Mouse (Mus musculus): ENCODE results near the gene Kansl3.

Gene Kansl3

GRCm38 (mm10) chr1:36368969-36369645 lies at the start of gene Kansl3:
TSS of gene Kansl3 (minus strand) at chr1:36369181.
- ATAC-seq (ENCODE audit: insufficient number of reproducible peaks, low FRiP score, low TSS enrichment), result peak; percentile 89

DNA sequence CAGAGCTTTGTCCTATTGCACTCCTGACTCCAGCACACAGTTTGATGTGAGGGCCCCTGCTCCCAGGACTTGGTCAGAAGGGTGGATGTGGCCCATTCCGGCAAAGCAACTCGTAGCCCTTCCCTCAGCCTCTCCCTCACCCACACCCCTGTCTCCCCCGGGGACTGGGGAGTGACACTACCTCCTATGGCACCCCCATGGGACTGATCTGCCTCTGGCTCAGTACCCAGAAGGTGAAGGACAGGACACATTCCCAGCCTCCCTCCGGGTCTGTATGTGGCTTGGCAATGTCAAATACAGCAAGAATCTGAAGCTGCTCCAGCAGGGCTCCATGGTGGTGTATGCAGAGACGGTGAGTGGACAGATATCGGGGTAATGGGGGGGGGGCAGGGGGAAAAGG lies 35.5 kb upstream of the Kansl3 start:
- ATAC-seq (ENCODE audit: insufficient number of reproducible peaks, low FRiP score, low TSS enrichment), result no peak

GRCm38 (mm10) chr1:36401509-36401908 lies 32.5 kb upstream of the Kansl3 start:
- no peak for ATAC-seq (ENCODE audit: insufficient number of reproducible peaks, low FRiP score, low TSS enrichment)

DNA sequence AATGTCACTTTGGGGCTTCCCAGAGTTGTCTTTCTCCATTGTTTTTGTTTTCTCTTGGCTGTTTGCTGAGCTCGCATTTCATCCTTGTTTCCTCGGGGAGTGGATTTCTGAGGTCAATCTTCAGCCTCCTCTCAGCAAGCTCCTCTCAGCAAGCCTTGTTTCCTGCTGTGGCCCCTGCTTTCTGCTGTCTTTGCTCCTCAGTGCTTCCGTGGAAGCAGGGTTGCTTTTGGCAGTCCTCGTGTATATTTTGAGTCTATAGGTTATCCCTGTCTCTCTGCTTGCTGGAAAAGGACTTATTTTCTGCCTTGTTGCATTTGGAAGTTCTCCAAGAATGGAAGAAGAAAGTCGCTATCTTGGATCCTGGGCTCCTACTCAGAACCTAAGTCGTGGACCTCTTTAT lies 28.1 kb upstream of the Kansl3 start:
- ATAC-seq (ENCODE audit: insufficient number of reproducible peaks, low FRiP score, low TSS enrichment), result no peak

- ATAC-seq (ENCODE audit: insufficient number of reproducible peaks, low FRiP score, low TSS enrichment), result no peak
Measured at GRCm38 (mm10) chr1:36379582-36379981, 10.6 kb upstream of the Kansl3 start.

DNA sequence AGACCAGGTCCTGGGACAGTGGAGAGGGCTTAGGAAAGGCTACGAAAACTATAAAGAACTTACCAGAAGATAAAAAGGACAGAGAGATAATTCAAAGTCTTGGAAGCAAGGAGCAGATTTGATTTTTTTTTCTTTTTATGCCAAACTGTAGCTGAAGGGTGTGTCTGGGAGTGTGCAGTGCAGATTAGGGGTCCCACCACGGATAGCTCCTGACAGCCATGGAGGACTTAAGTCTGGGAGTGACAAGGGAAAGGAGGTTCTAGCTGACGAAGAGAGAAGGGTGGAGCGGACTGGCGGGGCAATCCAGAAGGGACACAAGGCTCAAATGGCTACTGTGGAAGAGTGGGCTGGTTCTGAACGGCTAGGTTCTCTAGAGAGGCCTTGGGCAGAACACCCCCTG lies 9.9 kb upstream of the Kansl3 start:
- ATAC-seq (ENCODE audit: insufficient number of reproducible peaks, low FRiP score, low TSS enrichment), result no peak

DNA sequence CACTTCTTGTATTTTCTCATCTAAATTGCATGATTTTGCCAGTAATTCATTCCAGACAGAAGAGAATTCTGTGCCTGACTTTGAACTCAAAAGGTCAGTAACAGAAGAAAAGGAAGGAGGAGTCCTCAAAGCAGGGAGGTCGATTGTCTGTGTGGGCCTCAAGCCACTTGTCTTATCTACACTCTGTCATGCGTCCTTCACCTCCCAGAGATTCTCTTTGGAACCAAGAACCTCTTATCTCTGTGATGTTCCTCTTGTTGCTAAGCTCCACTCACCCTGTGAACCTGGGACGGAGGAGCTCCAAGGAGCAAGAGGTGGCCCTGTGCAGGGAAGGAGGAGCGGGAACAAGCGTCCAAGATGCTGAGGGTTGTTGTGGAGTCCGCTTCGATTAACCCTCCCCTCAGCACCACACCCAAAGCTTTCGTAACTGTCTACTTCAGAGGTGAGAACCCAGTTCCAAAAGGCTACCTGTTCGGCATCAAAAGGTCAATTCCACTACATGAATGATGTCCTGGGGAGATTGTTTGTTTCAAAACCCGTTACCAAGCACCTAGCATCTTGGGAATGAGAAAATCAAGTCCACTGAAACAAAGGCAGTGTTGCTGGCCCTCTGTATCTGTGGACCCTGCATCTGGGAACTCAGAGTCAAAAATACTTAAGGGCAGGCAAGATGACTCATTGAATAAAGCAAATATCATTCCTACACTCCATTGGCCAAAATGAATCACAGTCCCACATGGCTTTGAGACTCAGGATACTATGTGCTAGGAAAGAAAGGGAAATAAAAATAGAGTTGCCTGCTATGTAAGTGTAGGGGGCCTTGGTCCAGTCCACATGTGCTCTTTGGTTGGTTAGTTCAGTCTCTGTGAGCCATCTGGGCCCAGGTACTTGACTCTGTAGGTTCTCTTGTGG lies 3.2 kb upstream of the Kansl3 start, which contains the start of gene Fer1l5:
Gene Fer1l5 (plus strand): TSS at position 358 of the 912 bp plus-strand sequence.
- no peak for ATAC-seq (ENCODE audit: insufficient number of reproducible peaks, low FRiP score, low TSS enrichment)

- ATAC-seq (ENCODE audit: insufficient number of reproducible peaks, low FRiP score, low TSS enrichment), result no peak
Measured at GRCm38 (mm10) chr1:36370918-36371317, 1.9 kb upstream of the Kansl3 start.

DNA sequence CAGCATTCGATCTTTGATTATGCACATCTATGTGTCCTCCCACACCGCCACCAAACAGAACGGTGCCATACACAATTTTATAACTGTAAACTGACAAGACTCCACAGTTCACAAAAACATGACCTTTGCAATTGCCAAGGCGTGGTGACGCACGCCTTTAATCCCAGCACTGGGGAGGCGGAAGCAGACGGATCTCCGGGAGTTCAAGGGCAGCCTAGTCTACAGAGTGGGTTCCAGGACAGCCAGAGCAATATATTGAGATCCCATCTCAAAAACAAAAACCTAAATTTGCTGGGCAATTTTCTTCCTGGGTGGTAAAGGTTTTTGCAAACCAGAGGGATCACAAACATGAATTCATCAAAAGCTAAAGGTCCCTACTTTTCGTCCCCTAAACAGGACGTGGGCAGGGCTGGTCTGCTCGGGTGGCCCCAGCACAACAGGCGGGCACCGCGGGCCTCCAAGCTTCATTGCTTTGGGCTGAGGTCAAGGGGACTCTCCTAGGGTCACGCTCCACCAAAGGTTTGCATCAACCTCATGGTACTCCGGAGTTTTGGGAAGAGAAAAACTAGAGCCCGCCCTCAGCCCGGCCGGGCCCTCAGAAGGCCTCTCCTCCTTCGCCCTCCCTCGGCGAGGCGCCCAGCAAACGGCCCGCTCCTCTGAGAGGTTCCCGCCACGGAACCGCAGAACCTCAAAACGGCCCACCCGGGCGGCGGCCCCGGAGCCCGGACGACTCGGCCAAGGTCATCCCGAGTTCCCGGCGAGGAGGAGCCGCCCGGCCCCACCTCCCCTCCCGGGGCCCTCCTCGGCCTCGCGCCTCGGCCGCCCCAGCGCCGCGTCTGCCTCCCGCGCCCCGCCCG lies 641 bp downstream of the Kansl3 start:
- peak; percentile 77 for ATAC-seq (ENCODE audit: insufficient number of reproducible peaks, low FRiP score, low TSS enrichment)

GRCm38 (mm10) chr1:36367698-36368097 lies 1.3 kb downstream of the Kansl3 start:
- ATAC-seq (ENCODE audit: insufficient number of reproducible peaks, low FRiP score, low TSS enrichment), result no peak

DNA sequence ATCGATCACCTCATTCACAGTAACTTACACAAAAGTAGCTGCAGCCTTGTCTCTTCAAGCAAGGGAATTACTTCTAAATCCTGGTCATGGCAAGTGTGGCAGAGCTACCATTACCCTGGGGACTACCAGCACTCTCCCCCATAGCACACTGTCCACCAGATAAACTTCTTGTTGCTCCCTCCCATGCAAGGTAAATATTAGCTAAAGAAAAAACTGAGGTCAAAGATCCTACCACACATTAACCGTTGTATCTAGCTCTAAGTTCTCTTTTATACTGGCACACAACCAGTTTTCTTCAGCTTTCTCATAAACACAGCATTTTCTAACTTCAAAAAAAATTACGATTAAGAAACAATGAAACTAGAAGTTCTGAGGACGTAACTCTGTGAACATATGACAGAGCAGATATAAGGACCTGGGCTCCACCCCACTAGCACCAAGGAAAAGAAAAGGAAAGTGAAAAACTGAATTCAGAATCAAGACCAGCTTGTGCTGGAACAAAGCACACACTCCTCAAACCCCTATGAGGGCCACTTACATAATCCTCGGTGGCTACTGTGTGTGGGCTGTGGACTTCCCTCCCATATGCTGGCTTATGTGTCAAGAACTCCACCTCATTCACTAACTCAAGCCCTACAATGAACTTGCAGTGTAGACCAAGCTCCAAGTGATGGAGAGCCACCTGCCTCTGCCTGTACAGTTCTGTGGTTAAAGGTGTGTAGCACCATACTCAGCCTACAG lies 11.9 kb downstream of the Kansl3 start:
- ATAC-seq (ENCODE audit: insufficient number of reproducible peaks, low FRiP score, low TSS enrichment), result no peak

DNA sequence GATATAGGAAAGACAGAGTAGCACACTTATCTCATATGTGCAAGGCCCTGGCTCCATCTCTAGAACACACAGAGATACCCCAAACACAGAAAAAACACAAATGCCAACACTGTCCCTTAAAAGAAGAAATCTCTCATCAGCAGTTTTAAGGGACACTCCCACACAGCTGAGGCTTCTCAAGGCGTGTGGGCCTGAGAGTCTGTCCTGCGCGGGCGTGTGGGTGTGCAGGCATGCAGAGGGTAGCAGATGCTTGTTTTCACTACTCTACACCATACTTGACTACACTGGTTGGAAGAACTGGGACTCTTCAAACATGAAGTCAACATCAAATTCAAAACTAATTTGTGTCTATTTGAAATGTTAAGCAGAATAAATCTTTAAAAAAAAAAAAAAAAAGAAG lies 16.6 kb downstream of the Kansl3 start:
- no peak for ATAC-seq (ENCODE audit: insufficient number of reproducible peaks, low FRiP score, low TSS enrichment)

DNA sequence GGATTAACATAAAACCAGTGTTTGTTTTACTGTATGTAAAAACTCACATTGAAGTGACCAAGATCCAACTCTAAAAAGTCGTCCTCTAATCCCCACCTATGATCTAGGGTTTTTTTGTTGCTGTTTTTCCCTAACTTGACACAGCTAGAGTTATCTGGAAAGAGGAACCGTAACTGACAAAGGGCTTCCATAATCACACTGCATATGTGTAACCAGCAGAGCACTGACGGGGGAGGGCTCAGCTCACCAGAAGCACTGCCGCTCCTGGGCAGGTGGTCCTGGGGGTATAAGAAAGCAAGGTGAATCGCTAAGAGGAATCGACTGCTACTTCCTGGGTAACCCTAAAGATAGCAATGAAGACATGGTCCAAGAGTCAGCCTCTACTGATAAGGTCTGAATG lies 26.4 kb downstream of the Kansl3 start:
- no peak for ATAC-seq (ENCODE audit: insufficient number of reproducible peaks, low FRiP score, low TSS enrichment)

- no peak for ATAC-seq (ENCODE audit: insufficient number of reproducible peaks, low FRiP score, low TSS enrichment)
Measured at GRCm38 (mm10) chr1:36332955-36333887, 35.8 kb downstream of the Kansl3 start.

DNA sequence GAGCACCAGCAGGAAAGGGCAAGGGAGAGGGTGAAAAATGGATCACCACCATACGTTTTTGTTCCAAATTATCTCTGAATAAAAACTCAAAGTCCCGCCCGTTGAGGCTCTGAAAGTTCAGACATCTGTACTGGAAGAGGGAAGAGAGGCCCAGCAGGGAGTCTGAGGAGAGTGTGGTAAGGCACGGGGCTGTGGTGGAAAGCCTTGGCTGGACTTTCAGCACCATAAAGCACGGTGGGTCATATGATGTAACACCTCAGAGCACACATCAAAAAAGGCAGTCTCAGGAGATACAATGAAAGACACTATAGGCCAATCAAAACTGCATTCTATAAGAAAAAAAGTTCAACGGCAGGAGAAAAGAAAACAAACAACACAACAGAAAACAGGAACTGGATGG lies 37.2 kb downstream of the Kansl3 start:
- ATAC-seq (ENCODE audit: insufficient number of reproducible peaks, low FRiP score, low TSS enrichment), result no peak

DNA sequence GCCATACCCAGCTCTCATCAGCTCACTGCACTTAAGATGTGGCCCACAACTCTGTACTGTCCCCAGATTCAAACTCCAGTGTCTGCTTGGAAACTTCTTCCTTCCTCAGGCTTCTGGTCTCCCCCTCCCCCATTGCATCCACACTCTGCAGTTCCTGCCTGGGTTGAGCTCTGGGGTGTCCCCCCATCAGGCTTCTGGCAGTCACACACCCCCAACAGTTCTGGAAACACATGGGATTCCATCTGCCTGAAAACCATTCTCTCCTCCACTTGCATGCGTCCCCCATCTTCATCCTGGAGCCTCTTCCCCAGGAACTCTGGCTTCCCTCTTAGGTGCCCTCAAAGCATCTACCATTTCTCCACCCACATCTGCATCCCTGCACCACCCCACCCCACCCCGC lies 42.2 kb downstream of the Kansl3 start:
- no peak for ATAC-seq (ENCODE audit: insufficient number of reproducible peaks, low FRiP score, low TSS enrichment)

GRCm38 (mm10) chr1:36325900-36326321 lies 43.1 kb downstream of the Kansl3 start:
- no peak for ATAC-seq (ENCODE audit: insufficient number of reproducible peaks, low FRiP score, low TSS enrichment)

DNA sequence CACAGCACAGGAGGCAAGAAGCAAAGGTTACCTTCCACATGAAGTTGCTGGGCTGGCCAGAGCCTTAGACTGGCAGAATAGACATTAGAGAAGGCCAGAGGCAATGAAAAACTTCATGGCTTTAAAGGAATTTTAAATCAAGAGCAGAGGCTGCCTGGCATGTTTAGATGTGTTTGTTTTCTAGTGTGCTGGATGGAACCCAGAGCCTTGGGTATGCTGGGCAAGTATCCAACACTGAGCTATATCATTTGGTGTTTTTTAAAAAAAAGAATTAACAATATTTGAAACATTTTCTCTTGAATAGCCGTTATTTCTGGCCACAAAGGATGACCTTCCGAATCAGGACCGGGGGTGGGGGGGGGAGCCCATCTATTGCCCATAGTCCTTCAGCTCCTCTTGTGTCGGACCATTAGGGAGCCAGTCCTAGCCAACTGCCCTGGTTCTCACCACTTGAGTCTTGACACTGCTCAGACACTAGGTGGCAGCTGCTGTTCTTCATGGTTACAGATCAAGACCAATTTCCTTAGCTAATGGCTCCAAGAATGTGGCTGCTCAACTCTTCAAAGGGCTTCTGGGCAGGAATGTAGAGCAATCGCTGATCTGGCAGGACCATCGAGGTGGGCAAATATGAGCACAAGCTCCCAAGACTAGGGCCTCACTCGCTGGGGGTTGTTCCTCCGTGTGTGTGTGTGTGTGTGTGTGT lies 45.1 kb downstream of the Kansl3 start:
- ATAC-seq (ENCODE audit: insufficient number of reproducible peaks, low FRiP score, low TSS enrichment), result 0 out of 2 replicates have a peak, but pooled peaks have one; percentile 50

All from cerebellum, adult (tissue).